Mouse (Mus musculus): ENCODE data around the gene Pdlim3. TPM values are rescaled to one million over a fixed set of nuclear protein-coding genes. Genes with fewer than 3 reads are reported as not detected.

Gene Pdlim3
- polyA plus RNA-seq, 1 experiment from 2014 or later: 31.1 TPM

- Histone ChIP-seq H3K9ac (replicated peaks; ENCODE audit: low read length) (no peak overlapping the region), H3K27me3 (ENCODE audit: insufficient read depth, low read length) (no peaks in the 10 kb centered on the region), H3K9me3 (ENCODE audit: low read length) (no peaks in the 10 kb centered on the region), H3K4me2 (replicated peaks; ENCODE audit: low read depth, low read length) (no peak overlapping the region), H3K36me3 (ENCODE audit: insufficient read depth, low read length) (no peaks in the 10 kb centered on the region), H3K27ac (ENCODE audit: low read length) (no peak overlapping the region), H3K4me1 (ENCODE audit: insufficient read depth, low read length) (0 out of 2 replicates have a peak, but pooled peaks cover 3% of the 10 kb centered on the region), H3K4me3 (ENCODE audit: low read length) (no peak overlapping the region)
- WGBS: 82% methylated on average over 7 of the region's 7 CpGs
- no peak for ATAC-seq (ENCODE audit: low FRiP score, low TSS enrichment)
These were observed 35.1 kb downstream of the Pdlim3 start for GRCm38 (mm10) chr8:45920392-45920791.

- Histone ChIP-seq H3K4me1 (ENCODE audit: insufficient read depth, low read length) (no peaks in the 10 kb centered on the region), H3K27ac (ENCODE audit: low read length) (no peak overlapping the region), H3K27me3 (ENCODE audit: insufficient read depth, low read length) (no peaks in the 10 kb centered on the region), H3K4me2 (replicated peaks; ENCODE audit: low read depth, low read length) (no peak overlapping the region), H3K4me3 (ENCODE audit: low read length) (no peak overlapping the region), H3K36me3 (ENCODE audit: insufficient read depth, low read length) (no peaks in the 10 kb centered on the region), H3K9ac (replicated peaks; ENCODE audit: low read length) (no peak overlapping the region), H3K9me3 (ENCODE audit: low read length) (no peaks in the 10 kb centered on the region)
- 94% methylated on average over 7 of the region's 7 CpGs for WGBS
- no peak for ATAC-seq (ENCODE audit: low FRiP score, low TSS enrichment)
These were observed 36.9 kb downstream of the Pdlim3 start for GRCm38 (mm10) chr8:45922116-45922515.

DNA sequence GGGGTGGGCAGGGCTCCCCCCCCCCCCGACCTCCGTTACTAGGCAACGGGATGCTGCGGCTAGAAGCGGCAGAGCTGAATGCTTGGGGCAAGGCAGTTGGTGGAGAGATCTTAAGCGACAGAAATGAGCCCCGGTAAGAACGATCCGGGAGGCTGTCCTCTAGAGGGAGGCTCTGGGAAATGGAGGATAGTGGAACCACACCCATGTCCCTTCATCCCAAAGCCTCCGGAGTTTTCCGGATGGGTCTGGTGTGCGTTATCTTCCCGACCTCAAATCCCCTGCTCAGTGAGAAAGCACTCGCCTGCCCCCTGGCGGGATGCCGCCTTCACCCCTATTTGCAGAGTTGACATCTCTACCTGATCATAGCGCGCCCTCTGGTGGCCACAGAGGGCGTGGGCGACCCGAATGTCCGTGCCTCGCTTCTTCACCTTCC is 49.3 kb downstream of the Pdlim3 start, which contains the start of gene Ccdc110:
Gene Ccdc110 (plus strand): TSS at position 38 of the 433 bp plus-strand sequence.
- Histone ChIP-seq H3K4me1 (ENCODE audit: insufficient read depth, low read length) (no peaks in the 10 kb centered on the region), H3K27ac (ENCODE audit: low read length) (no peak within 1 kb of the TSS), H3K27me3 (ENCODE audit: insufficient read depth, low read length) (no peaks in the 10 kb centered on the region), H3K4me2 (replicated peaks; ENCODE audit: low read depth, low read length) (peak within 1 kb of the TSS; percentile 42), H3K9me3 (ENCODE audit: low read length) (peaks cover 9% of the 10 kb centered on the region), H3K36me3 (ENCODE audit: insufficient read depth, low read length) (no peaks in the 10 kb centered on the region), H3K9ac (replicated peaks; ENCODE audit: low read length) (no peak within 1 kb of the TSS; the same call in 1 of the 2 replicates), H3K4me3 (ENCODE audit: low read length) (peak within 1 kb of the TSS; percentile 18)
- peak; percentile 84 for ATAC-seq (ENCODE audit: low FRiP score, low TSS enrichment)
- 4% methylated on average over 23 of the region's 23 CpGs for WGBS

- Histone ChIP-seq H3K9me3 (ENCODE audit: low read length) (no peaks in the 10 kb centered on the region), H3K4me1 (ENCODE audit: insufficient read depth, low read length) (no peaks in the 10 kb centered on the region), H3K4me3 (ENCODE audit: low read length) (no peak overlapping the region), H3K27ac (ENCODE audit: low read length) (no peak overlapping the region), H3K4me2 (replicated peaks; ENCODE audit: low read depth, low read length) (no peak overlapping the region), H3K36me3 (ENCODE audit: insufficient read depth, low read length) (no peaks in the 10 kb centered on the region), H3K27me3 (ENCODE audit: insufficient read depth, low read length) (no peaks in the 10 kb centered on the region), H3K9ac (replicated peaks; ENCODE audit: low read length) (no peak overlapping the region)
- no peak for ATAC-seq (ENCODE audit: low FRiP score, low TSS enrichment)
- whole genome bisulfite sequencing: 92% methylated on average over 9 of the region's 9 CpGs
These were observed 51.7 kb downstream of the Pdlim3 start for GRCm38 (mm10) chr8:45936986-45937385.

GRCm38 (mm10) chr8:45946283-45946682 is 61.0 kb downstream of the Pdlim3 start:
- Histone ChIP-seq H3K9ac (replicated peaks; ENCODE audit: low read length) (no peak overlapping the region), H3K36me3 (ENCODE audit: insufficient read depth, low read length) (no peaks in the 10 kb centered on the region), H3K9me3 (ENCODE audit: low read length) (no peaks in the 10 kb centered on the region), H3K4me1 (ENCODE audit: insufficient read depth, low read length) (no peaks in the 10 kb centered on the region), H3K4me2 (replicated peaks; ENCODE audit: low read depth, low read length) (no peak overlapping the region), H3K27me3 (ENCODE audit: insufficient read depth, low read length) (no peaks in the 10 kb centered on the region), H3K4me3 (ENCODE audit: low read length) (no peak overlapping the region), H3K27ac (ENCODE audit: low read length) (no peak overlapping the region)
- ATAC-seq (ENCODE audit: low FRiP score, low TSS enrichment): no peak
- 90% methylated on average over 4 of the region's 4 CpGs for WGBS

DNA sequence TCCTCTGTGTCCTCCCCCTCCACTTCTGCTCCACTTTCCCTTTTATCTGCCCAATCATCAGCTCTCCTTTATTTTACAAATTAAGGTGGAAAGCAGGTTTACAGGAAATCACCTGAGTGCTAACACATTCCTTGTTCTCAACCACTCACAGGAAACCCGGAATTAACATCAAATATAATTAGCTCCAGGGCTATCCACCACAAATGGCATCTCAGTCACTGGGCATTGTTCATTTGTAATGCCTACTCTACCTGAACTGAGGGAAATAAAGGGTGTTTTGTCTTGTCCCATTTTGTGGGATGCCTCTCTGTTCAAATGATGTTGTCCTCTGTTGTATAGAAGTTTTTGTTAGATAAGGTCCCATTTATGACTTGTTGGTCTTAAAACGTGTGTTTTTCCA is 65.4 kb downstream of the Pdlim3 start:
- no peak for ATAC-seq (ENCODE audit: low FRiP score, low TSS enrichment)
- no peak overlapping the region for H3K27ac ChIP-seq (ENCODE audit: low read length)

More for the DNA sequence above, 65.4 kb downstream of the Pdlim3 start:
- no peak overlapping the region for H3K9ac ChIP-seq (replicated peaks; ENCODE audit: low read length)
- H3K27me3 ChIP-seq (ENCODE audit: insufficient read depth, low read length): no peaks in the 10 kb centered on the region
- H3K9me3 ChIP-seq (ENCODE audit: low read length): no peaks in the 10 kb centered on the region
- WGBS: 55% methylated on average over 2 of the region's 2 CpGs
- H3K4me3 ChIP-seq (ENCODE audit: low read length): no peak overlapping the region
- no peaks in the 10 kb centered on the region for H3K4me1 ChIP-seq (ENCODE audit: insufficient read depth, low read length)
- no peak overlapping the region for H3K4me2 ChIP-seq (replicated peaks; ENCODE audit: low read depth, low read length)
- H3K36me3 ChIP-seq (ENCODE audit: insufficient read depth, low read length): no peaks in the 10 kb centered on the region

Other genes starting within 250 kb of the Pdlim3 start
- not detected in 2 replicates for gene Ccdc110, start 49.2 kb downstream of the Pdlim3 start, polyA plus RNA-seq (2015; fragmentation: Nextera tagmentation; extraction: Ambion mirVana)
- gene 1700029J07Rik, start 89.8 kb downstream of the Pdlim3 start, polyA plus RNA-seq (2015; fragmentation: Nextera tagmentation; extraction: Ambion mirVana): 6.0 and 6.5 TPM in 2 replicates
- 72.9 and 84.2 TPM in 2 replicates for gene Ufsp2, start 90.1 kb downstream of the Pdlim3 start, polyA plus RNA-seq (2015; fragmentation: Nextera tagmentation; extraction: Ambion mirVana)
- 0.52 and 0.86 TPM in 2 replicates for gene Lrp2bp, start 113.8 kb downstream of the Pdlim3 start, polyA plus RNA-seq (2015; fragmentation: Nextera tagmentation; extraction: Ambion mirVana)
- gene Ankrd37, start 120.2 kb downstream of the Pdlim3 start, polyA plus RNA-seq (2015; fragmentation: Nextera tagmentation; extraction: Ambion mirVana): 24.4 and 24.5 TPM in 2 replicates